Mouse (Mus musculus) CH12F3 (cell line): ENCODE results near the gene Ahcy.
"Not testable (repeated sequence)": the region's sequence is repeated elsewhere in the genome, so short reads cannot be mapped to it uniquely, and the experiment has no call there.

Experiments used
- in situ Hi-C: fragments of 300-500 bp; cut with MboI; formaldehyde crosslinking; loops from 2 replicates; pipeline ENCODE4 v1.14.3; 2020; ENCODE audit warnings: low sequenced_read_pairs

Ahcy gene

DNA sequence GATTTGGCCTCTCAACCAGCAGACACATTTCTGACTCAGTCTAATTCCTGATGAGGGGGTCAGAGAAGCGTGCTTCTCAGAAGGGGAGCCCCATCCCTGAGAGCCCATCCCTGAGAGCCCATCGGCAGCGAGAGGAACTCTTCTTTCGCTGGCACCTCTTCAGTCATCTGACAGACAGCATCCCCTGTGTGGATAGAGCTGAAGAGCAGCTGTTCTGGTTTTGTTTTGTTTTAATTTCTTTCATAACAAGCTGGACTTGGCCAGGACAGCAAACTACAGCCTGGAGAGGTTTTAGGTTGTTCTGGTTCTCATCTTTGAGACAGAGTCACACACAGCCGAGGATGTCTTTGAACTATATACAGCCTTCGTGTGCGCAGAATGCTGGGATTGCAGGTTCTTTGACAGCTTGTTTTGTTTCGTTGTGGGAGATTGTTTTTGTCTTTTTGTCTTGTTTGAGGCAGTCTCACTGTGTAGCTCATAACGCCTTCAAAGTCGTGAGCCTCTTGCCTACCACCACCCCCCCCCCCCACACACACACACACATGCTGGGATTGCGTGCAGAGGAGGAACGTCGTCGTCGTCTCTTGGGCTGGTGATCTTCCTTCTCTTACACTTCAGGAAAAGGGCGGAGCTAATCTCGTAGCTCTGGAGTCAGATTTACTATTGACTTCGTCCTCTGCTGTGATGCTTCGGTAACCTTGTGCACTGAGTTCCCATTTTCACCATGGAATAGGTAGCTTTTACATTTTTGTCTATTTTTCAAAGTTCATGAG, 41.2 kb downstream of the Ahcy start:
- in situ Hi-C loops: no loop called here

DNA sequence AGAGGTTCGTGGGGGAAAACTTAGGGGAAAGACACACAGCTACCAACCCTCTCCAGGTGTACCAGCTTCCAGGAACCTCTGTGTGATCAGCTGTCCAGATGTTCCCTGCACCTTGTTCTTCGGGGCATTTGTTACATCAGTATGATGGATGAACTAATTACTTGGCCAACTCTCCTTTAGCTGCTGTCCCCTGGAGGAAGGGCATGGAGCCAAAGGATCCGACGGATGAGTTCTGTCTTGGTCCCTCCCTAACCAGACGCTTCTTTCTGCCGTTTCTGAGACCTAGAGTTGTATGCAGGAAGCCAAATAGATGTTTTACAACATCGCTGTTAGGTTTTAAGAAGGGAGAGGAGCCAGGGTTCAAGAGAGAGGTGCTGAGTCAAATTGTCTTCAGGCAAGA, 43.5 kb downstream of the Ahcy start:
- in situ Hi-C loops: no loop called here

DNA sequence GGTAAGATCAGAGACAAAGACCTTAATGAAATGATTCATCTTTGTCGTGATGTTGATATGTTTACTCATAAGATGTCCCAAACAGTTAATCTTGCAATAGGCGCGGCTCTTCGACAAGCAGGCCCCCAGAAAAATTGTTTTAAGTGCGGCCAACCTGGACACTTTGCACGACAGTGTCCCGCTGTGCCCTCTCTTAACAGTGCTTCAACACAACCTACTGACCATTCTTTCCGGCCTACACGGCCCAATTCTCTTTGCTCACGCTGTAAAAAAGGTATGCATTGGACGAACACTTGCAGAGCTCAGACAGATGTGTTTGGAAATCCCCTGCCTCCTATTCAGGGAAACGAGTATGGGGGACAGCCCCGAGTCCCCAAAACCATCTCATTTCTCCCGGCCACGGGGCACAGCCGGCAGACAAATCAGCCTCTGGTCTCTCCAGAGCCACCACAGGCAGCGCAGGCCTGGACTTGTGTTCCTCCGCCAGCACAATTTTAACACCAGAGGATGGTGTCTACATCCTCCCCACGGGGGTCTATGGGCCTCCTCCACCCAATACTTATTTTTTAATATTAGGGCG, 54.0 kb downstream of the Ahcy start:
- in situ Hi-C loops: not testable (repeated sequence)

DNA sequence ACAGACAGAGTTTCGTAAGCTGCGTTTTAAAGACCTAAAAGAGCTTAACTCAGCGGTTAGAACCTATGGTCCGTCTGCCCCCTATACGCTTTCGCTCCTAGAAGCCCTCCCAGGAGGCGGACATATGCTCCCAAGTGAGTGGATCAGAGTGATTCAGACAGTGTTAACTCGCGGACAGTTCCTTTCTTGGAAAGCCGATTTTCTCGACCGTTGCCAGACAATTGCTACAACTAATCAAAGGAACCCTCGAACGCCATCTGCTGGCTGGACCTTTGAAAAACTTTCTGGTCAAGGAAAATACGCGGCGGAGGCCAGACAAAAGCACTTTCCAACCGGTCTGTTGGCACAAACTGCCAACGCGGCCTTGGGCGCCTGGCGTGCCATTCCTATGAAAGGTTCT, 54.6 kb downstream of the Ahcy start:
- in situ Hi-C loops: no loop called here

DNA sequence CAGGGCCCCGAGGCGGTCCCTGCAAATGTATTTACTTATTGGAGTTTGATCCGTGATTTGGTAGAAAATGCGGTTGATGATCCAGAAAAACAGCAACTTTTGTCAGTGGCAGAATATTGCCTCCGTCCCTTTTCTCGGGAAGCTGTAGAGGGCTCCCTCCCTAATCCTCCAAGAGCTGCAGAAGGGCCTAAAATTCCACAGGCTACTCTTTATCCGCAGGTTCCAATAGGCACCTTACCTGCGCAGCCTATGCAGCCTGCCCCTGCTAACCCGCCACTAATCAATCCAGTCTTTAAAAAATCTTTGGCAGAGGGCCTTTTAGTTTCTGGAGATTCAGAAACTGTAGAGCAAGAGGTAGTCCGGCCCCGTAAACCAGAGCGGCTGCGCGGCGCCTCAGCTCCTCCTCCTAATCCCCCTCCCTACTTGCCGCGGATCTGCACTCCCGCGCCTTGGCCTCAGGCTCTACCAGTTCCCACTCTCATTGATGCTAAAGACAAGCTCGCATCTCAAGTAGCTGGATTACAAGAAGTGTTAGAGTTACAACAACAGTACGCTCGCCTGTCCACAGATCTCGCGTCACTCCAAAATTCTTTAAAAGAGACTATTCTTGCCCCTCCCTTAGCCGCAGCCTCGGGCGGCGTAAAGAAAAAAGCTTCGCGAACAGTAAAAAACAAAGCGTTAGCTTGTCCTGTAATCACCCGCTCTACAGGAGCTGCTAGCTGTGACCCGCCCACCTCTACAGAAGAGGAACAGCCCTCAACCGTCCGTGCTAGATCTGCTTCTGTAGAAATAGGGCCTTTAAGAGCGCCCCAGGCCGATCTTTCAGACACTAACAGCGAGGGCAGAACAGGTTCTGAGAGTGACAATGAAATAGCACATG, 55.3 kb downstream of the Ahcy start:
- in situ Hi-C loops: no loop called here

DNA sequence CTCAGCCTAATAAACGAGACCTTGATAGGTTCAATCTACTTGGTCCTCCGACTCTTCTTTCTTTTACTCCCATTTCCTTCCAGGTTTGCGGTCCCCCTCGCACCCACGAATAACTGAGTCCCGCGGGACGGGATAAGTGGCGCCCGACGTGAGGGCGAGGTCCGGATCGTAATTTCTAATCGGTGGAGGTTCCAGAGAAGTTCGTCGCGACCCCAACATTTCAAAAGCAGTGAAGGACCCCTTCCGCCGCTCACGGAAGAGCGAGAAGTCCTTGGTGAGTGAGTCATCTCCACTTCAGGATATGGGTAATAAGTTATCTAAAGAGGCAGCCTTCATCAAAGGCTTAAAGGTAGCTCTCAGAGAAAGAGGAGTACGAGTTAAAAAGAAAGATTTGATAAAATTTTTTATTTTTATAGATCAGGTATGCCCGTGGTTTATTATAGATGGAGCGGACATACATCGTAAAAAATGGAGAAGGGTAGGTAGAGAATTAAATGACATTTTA, 56.0 kb downstream of the Ahcy start, which contains the start of gene Gm14226:
Gm14226 (plus strand) TSS at position 16 of the 505 bp plus-strand sequence.
- in situ Hi-C loops: not testable (repeated sequence)

DNA sequence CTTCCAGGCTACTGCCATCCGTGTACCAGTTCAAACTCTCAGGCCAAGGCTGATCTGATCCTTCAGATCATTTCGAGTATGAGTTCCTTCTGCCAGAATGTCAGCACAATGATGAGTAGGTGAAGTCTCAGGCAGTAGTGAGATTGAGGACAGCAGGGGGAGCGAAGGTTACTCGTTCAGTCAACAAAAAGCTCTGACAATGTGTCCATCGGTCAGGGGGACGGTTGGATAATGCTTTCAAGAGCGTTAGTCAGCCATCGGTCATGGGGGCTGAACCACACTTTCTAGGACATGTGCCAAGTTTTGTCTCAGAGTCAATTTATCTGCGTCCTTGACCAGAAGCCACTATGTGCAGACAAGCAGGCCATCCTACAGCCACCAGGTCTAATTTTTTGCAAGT, 57.5 kb downstream of the Ahcy start:
- in situ Hi-C loops: not testable (repeated sequence)

DNA sequence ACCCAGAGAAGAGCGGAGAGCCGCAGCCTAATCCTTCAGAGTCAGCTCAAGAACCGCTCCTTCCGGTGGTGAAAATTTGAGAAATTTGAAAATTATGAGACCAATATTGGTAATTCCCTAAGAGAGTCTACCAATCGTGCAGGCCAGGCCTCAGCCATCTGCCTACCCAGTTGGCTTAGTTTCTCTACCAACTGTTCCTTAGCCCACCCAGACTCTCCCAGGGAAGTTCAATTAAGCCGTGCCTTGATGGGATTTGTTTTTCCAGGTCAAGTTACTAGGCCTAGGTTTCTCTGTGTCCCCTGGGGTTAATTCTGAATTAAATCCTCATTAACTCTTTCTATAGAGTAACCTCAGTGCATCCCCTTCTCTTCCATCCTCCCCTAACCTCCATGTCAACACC, 61.3 kb downstream of the Ahcy start:
- in situ Hi-C loops: no loop called here

DNA sequence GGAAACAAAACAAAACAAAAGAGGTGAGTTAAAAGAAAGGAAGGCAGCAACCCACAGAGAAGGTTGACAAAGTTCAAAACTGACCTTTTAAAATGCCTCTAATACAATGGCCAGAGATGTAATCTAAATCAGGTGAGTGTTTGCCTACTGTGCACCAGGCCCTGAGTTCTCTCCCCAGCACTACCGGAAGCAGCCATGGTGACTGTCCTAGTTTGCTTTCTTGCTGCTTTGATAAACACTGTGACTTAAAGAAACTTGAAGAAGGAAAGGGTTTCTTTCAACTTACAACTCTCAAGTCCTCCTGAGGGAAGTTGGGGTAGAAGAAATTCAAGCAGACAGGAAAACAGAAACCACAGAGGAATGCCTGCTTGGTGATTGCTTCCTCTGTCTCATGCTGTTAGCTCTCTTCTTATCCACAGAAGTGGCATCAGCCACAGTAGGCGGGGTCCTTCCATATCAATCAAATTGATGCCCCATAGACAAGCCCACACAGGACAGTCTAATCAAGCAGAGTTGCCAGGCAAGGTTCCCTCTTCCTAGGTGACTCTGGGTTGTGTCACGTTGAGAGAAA, 63.1 kb downstream of the Ahcy start:
- in situ Hi-C loops: no loop called here
